Mouse (Mus musculus): Measurements from ENCODE around the gene Arpc5l. TPM values are rescaled to one million over a fixed set of nuclear protein-coding genes. Genes with fewer than 3 reads are reported as not detected.

Gene Arpc5l
- total and polyA plus RNA-seq, 3 experiments, result 65.4 to 87.0 TPM; not detected in 1

DNA sequence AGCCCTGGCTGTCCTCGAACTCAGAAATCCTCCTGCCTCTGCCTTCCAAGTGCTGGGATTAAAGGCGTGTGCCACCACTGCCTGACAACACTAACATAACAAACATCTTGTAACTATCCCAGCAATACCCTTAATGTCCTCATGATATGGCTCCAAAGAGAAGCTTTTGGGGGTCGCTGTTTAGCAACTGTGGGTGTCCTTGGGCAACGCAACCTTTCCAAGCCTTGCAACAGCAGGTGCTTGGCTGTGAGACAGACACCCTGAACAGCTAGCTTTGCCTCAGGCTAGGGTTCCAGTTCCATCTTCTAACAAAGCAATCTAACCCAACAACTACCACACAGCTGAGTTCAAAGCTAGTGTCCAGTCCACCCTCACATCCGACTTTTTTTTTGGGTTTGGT lies 1.6 kb upstream of the Arpc5l start:
- Histone ChIP-seq H3K4me3 (ENCODE audit: control insufficient read depth in 1 of 2, insufficient read depth in 1 of 2, low read depth in 2 of 2, low read length in 2 of 2) (peak overlapping the region; percentile 86 to 88), H3K9me3 (replicated peaks; ENCODE audit: insufficient read depth, low read length) (no peaks in the 10 kb centered on the region), H3K79me2 (ENCODE audit: control insufficient read depth, insufficient read depth, low read length, poor library complexity) (peaks cover 46% of the 10 kb centered on the region), H3K9ac (ENCODE audit: control insufficient read depth, low read depth, low read length, poor library complexity, severe bottlenecking) (peak overlapping the region; percentile 97), H3K27ac (ENCODE audit: control insufficient read depth, low read depth, low read length) (peak overlapping the region; percentile 83), H3K4me1 (ENCODE audit: control insufficient read depth in 1 of 2, insufficient read depth in 2 of 2, low read length in 2 of 2) (peaks cover 3 to 9% of the 10 kb centered on the region in 2 experiments; a peak in 3 of 4 replicates), H3K27me3 (ENCODE audit: control insufficient read depth in 1 of 2, insufficient read depth in 2 of 2, low read length in 2 of 2) (no peaks in the 10 kb centered on the region), H3K36me3 (ENCODE audit: control insufficient read depth in 1 of 2, insufficient read depth in 2 of 2, low read length in 2 of 2) (peaks cover 0 to 18% of the 10 kb centered on the region in 2 experiments; a peak in 3 of 4 replicates)
- DNase-seq (ENCODE audit: low read depth, low spot score), result peak; percentile 51
- TF ChIP-seq SIN3A (IDR thresholded peaks at IDR 0.05; ENCODE audit: low read length), result peak; percentile 35; the same call in 1 of the 2 replicates
- TF ChIP-seq TAL1 (IDR thresholded peaks at IDR 0.05; ENCODE audit: low read length), result no peak
- TF ChIP-seq NRF1 (IDR thresholded peaks at IDR 0.05; ENCODE audit: insufficient read depth, low read depth, low read length, poor library complexity, severe bottlenecking), result no peak
- no peak for TF ChIP-seq E2F4 (IDR thresholded peaks at IDR 0.05; ENCODE audit: borderline replicate concordance, low read depth, low read length)
- TF ChIP-seq POLR2AphosphoS5 (IDR thresholded peaks at IDR 0.05; ENCODE audit: borderline replicate concordance, low read depth, low read length), result no peak
- no peak for TF ChIP-seq GATA1 (IDR thresholded peaks at IDR 0.05; ENCODE audit: low read depth, low read length)
- no peak for TF ChIP-seq USF2 (IDR thresholded peaks at IDR 0.05; ENCODE audit: borderline replicate concordance in 1 of 2, insufficient read depth in 1 of 2, low read depth in 1 of 2, low read length in 2 of 2)
- no peak for TF ChIP-seq MYB (IDR thresholded peaks at IDR 0.05; ENCODE audit: low read depth, low read length)
- TF ChIP-seq SMC3 (IDR thresholded peaks at IDR 0.05; ENCODE audit: low read depth, low read length), result no peak
- TF ChIP-seq ETS1 (IDR thresholded peaks at IDR 0.05; ENCODE audit: low read depth, low read length), result no peak
- no peak for TF ChIP-seq ELF1 (IDR thresholded peaks at IDR 0.05; ENCODE audit: low read depth, low read length)
- no peak for TF ChIP-seq KAT2A (conservative IDR thresholded peaks at IDR 0.05; ENCODE audit: low read depth, low read length)
- no peak for TF ChIP-seq MEF2A (IDR thresholded peaks at IDR 0.05; ENCODE audit: extremely low read depth, insufficient replicate concordance, low read depth, low read length, poor library complexity, severe bottlenecking)
- TF ChIP-seq MAZ (IDR thresholded peaks at IDR 0.05; ENCODE audit: low read depth, low read length), result no peak
- no peak for TF ChIP-seq ZKSCAN1 (IDR thresholded peaks at IDR 0.05; ENCODE audit: low read depth, low read length)
- no peak for TF ChIP-seq CTCF (IDR thresholded peaks at IDR 0.05 in 2 of 3, conservative IDR thresholded peaks at IDR 0.05 in 1 of 3; ENCODE audit: control insufficient read depth in 1 of 3, insufficient read depth in 1 of 3, low read depth in 2 of 3, low read length in 3 of 3, poor library complexity in 1 of 3, severe bottlenecking in 1 of 3)
- TF ChIP-seq MYC (IDR thresholded peaks at IDR 0.05; ENCODE audit: low read depth, low read length), result 0 out of 2 replicates have a peak, but pooled peaks have one; percentile 46
- TF ChIP-seq POLR2A (IDR thresholded peaks at IDR 0.05; ENCODE audit: control insufficient read depth in 1 of 2, insufficient read depth in 1 of 2, low read depth in 1 of 2, low read length in 2 of 2, poor library complexity in 1 of 2), result no peak
- no peak for TF ChIP-seq USF1 (IDR thresholded peaks at IDR 0.05; ENCODE audit: low read depth, low read length)
- no peak for TF ChIP-seq NELFE (IDR thresholded peaks at IDR 0.05; ENCODE audit: low read depth, low read length)
- TF ChIP-seq RCOR1 (IDR thresholded peaks at IDR 0.05; ENCODE audit: low read depth, low read length), result no peak
- TF ChIP-seq JUND (IDR thresholded peaks at IDR 0.05; ENCODE audit: low read depth, low read length), result no peak
- 0 out of 2 replicates have a peak, but pooled peaks have one; percentile 9 for TF ChIP-seq TBP (IDR thresholded peaks at IDR 0.05; ENCODE audit: low read depth, low read length)
- TF ChIP-seq CHD1 (IDR thresholded peaks at IDR 0.05; ENCODE audit: low read depth, low read length), result peak; percentile 60; the same call in 1 of the 2 replicates
- no peak for TF ChIP-seq CHD2 (IDR thresholded peaks at IDR 0.05; ENCODE audit: low read length)
- no peak for TF ChIP-seq EP300 (IDR thresholded peaks at IDR 0.05; ENCODE audit: low read depth in 1 of 2, low read length in 2 of 2)
- peak; percentile 42; the same call in 1 of the 2 replicates for TF ChIP-seq ZMIZ1 (IDR thresholded peaks at IDR 0.05; ENCODE audit: low read depth, low read length)
- no peak for TF ChIP-seq POLR2AphosphoS2 (IDR thresholded peaks at IDR 0.05; ENCODE audit: low read length)
- no peak for TF ChIP-seq UBTF (IDR thresholded peaks at IDR 0.05; ENCODE audit: borderline replicate concordance, insufficient read depth, low read depth, low read length)
- TF ChIP-seq BHLHE40 (IDR thresholded peaks at IDR 0.05; ENCODE audit: borderline replicate concordance, low read depth, low read length), result no peak
- no peak for TF ChIP-seq HCFC1 (IDR thresholded peaks at IDR 0.05; ENCODE audit: low read depth, low read length)
